Mouse (Mus musculus) telencephalon, adult 2 months (tissue): Measurements from ENCODE around the gene Mea1.

Experiments used
- DNase-seq: peaks from one replicate; pipeline ENCODE4 v3.0.0-alpha.2; 2011; ENCODE audit warnings: low read depth, low spot score

The Mea1 gene

GRCm38 (mm10) chr17:46678416-46678815 is at the start of gene Mea1:
Mea1 (plus strand) TSS chr17:46678793.
- DNase-seq = no peak

- DNase-seq = no peak
Measured at GRCm38 (mm10) chr17:46629685-46630441, 48.7 kb upstream of the Mea1 start.

- DNase-seq = peak; percentile 52
Measured at GRCm38 (mm10) chr17:46636831-46637523, 41.6 kb upstream of the Mea1 start.

GRCm38 (mm10) chr17:46639929-46640328 is 38.7 kb upstream of the Mea1 start:
- no peak for DNase-seq

- DNase-seq = no peak
Measured at GRCm38 (mm10) chr17:46642060-46642459, 36.5 kb upstream of the Mea1 start.

- no peak for DNase-seq
Measured at GRCm38 (mm10) chr17:46644152-46644805, 34.3 kb upstream of the Mea1 start.

GRCm38 (mm10) chr17:46644916-46645475 is 33.6 kb upstream of the Mea1 start:
- no peak for DNase-seq

GRCm38 (mm10) chr17:46645561-46646321 is 32.9 kb upstream of the Mea1 start, which contains the start of the genes Klc4 and Mrpl2:
Klc4 (minus strand) TSS chr17:46646022.
Mrpl2 (plus strand) TSS chr17:46646229.
- DNase-seq = peak; percentile 97

- DNase-seq = peak; percentile 74
Measured at GRCm38 (mm10) chr17:46646322-46646662, 32.3 kb upstream of the Mea1 start.

GRCm38 (mm10) chr17:46647279-46647678 is 31.3 kb upstream of the Mea1 start:
- DNase-seq = no peak

GRCm38 (mm10) chr17:46648436-46648835 is 30.2 kb upstream of the Mea1 start:
- no peak for DNase-seq

GRCm38 (mm10) chr17:46649811-46650210 is 28.8 kb upstream of the Mea1 start:
- no peak for DNase-seq

- peak; percentile 85 for DNase-seq
Measured at GRCm38 (mm10) chr17:46650232-46651031, 28.2 kb upstream of the Mea1 start, which contains the start of gene Cul7. Cul7 (plus strand) TSS chr17:46650337.

- DNase-seq = no peak
Measured at GRCm38 (mm10) chr17:46651292-46651691, 27.3 kb upstream of the Mea1 start.

- DNase-seq = no peak
Measured at GRCm38 (mm10) chr17:46651755-46652547, 26.6 kb upstream of the Mea1 start.

- no peak for DNase-seq
Measured at GRCm38 (mm10) chr17:46656054-46656453, 22.5 kb upstream of the Mea1 start.

- no peak for DNase-seq
Measured at GRCm38 (mm10) chr17:46661351-46661750, 17.2 kb upstream of the Mea1 start.

- no peak for DNase-seq
Measured at GRCm38 (mm10) chr17:46661981-46662380, 16.6 kb upstream of the Mea1 start.

GRCm38 (mm10) chr17:46662730-46663129 is 15.9 kb upstream of the Mea1 start:
- no peak for DNase-seq

GRCm38 (mm10) chr17:46667712-46668111 is 10.9 kb upstream of the Mea1 start:
- DNase-seq = no peak
